Mouse (Mus musculus): ENCODE results near the gene Abcc9. TPM values are rescaled to one million over a fixed set of nuclear protein-coding genes. Genes with fewer than 3 reads are reported as not detected.

Abcc9 gene
- polyA plus RNA-seq, 1 experiment from 2014 or later: 2.8 TPM

Other genes with a start within 250 kb of the Abcc9 start
- gene Gys2, start 229.2 kb downstream of the Abcc9 start, polyA plus RNA-seq (2015; fragmentation: Nextera tagmentation; extraction: Ambion mirVana): 0.08 and 0.09 TPM in 2 replicates
- 534 and 590 TPM in 2 replicates for gene Ldhb, start 194.4 kb downstream of the Abcc9 start, polyA plus RNA-seq (2015; fragmentation: Nextera tagmentation; extraction: Ambion mirVana)
- gene Kcnj8, start 130.7 kb downstream of the Abcc9 start, polyA plus RNA-seq (2015; fragmentation: Nextera tagmentation; extraction: Ambion mirVana): 14.8 and 15.3 TPM in 2 replicates
- 182 and 193 TPM in 2 replicates for gene Cmas, start 54.4 kb upstream of the Abcc9 start, polyA plus RNA-seq (2015; fragmentation: Nextera tagmentation; extraction: Ambion mirVana)
- 0.10 and 0.19 TPM in 2 replicates for gene Sult6b2, start 102.2 kb upstream of the Abcc9 start, polyA plus RNA-seq (2015; fragmentation: Nextera tagmentation; extraction: Ambion mirVana)